Mouse (Mus musculus) lung, postnatal 0 days (tissue): Measurements from ENCODE around the gene Cenpa. TPM values are rescaled to one million over a fixed set of nuclear protein-coding genes. Genes with fewer than 3 reads are reported as not detected.
A peak's percentile ranks its signal among the peaks of the same experiment; 100 is the strongest.

Experiments used
- ATAC-seq: fragments of 200-750 bp; cut with Nextera tagmentation; 2 replicates; pipeline ENCODE4 v1.8.0; 2017; ENCODE audit warnings: moderate library complexity
- DNase-seq: peaks from one replicate; pipeline ENCODE4 v3.0.0-alpha.2; 2016; ENCODE audit warnings: low spot score
- H3K27ac ChIP-seq: fragments of 300-500 bp; sonication (generic); 2 replicates; pipeline ENCODE4 v1.5.1; 2014; ENCODE audit warnings: antibody characterized with exemption, mild to moderate bottlenecking, low read length, mixed read lengths
- H3K27me3 ChIP-seq: fragments of 300-500 bp; sonication (generic); replicated peaks from 2 replicates; pipeline ENCODE4 v1.6.1; 2014; ENCODE audit warnings: low read length, mixed read lengths; ENCODE audit not compliant: insufficient read depth
- H3K36me3 ChIP-seq: fragments of 300-500 bp; sonication (generic); 2 replicates; pipeline ENCODE4 v1.6.1; 2014; ENCODE audit warnings: low read length, mixed read lengths; ENCODE audit not compliant: insufficient read depth
- H3K4me1 ChIP-seq: fragments of 300-500 bp; sonication (generic); 2 replicates; pipeline ENCODE4 v1.6.1; 2014; ENCODE audit warnings: antibody characterized with exemption, low read depth, low read length, mixed read lengths; ENCODE audit not compliant: insufficient read depth
- H3K4me2 ChIP-seq: fragments of 300-500 bp; sonication (generic); replicated peaks from 2 replicates; pipeline ENCODE4 v1.6.1; 2014; ENCODE audit warnings: low read depth, mild to moderate bottlenecking, low read length, moderate library complexity, mixed read lengths
- H3K4me3 ChIP-seq: fragments of 300-500 bp; sonication (generic); 2 replicates; pipeline ENCODE4 v1.5.1; 2014; ENCODE audit warnings: low read depth, low read length
- H3K9ac ChIP-seq: fragments of 300-500 bp; sonication (generic); replicated peaks from 2 replicates; pipeline ENCODE4 v1.6.1; 2014; ENCODE audit warnings: low read depth, mild to moderate bottlenecking
- H3K9me3 ChIP-seq: fragments of 300-500 bp; sonication (generic); 2 replicates; pipeline ENCODE4 v1.6.1; 2016; ENCODE audit warnings: low read length, mixed read lengths
- CTCF ChIP-seq: IDR thresholded peaks from 2 replicates; pipeline ENCODE4 v1.5.1; 2016; ENCODE audit warnings: antibody characterized with exemption, mild to moderate bottlenecking
- EP300 ChIP-seq: IDR thresholded peaks from 2 replicates; pipeline ENCODE4 v1.6.1; 2016; ENCODE audit warnings: antibody characterized with exemption, mild to moderate bottlenecking, control low read depth
- WGBS: fragments of 180-500 bp; shearing (Covaris S2); extraction: QIAGEN DNeasy Blood & Tissue Kit; methylation state at CpG from one replicate; pipeline ENCODE4 v1.1.7; 2014; 5-methylcytosine and 5-hydroxymethylcytosine counted together
- polyA plus RNA-seq: library from polyadenylated mRNA; unstranded; fragments of >200 nt; fragmentation: Nextera tagmentation; extraction: Ambion mirVana; gene quantifications from 2 replicates; pipeline ENCODE4 v1.2.1, GENCODE M21; 2015

The Cenpa gene
- polyA plus RNA-seq, 1 experiment from 2014 or later, result 24.4 TPM

DNA sequence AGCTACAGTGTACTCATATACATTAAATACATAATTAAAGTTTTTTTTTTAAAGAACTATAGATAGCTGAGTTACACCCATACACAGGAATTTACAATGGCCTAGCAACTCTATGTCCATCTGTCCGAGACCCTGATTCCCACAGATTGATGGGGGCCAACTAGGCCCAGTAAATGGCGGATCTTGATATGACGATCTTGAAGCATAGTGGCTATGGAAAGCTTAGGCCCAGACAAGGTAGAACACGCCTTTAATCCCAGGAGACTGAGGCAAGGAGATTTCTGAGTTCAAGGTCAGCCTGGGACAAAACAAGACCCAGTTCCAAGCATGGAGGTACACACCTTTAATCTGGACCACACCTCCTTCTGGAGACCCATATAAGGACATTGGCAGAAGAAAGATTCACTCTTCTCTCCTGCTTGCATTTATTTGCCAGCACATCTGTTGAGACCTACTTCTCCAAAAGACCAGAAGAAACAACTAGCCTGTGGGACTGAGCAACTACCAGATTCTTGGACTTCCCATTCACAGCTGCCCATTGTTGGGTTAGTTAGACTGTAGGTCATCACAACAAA lies 12.2 kb downstream of the Cenpa start:
- Histone ChIP-seq H3K4me2 (no peak overlapping the region), H3K27me3 (no peaks in the 10 kb centered on the region), H3K9me3 (no peaks in the 10 kb centered on the region), H3K9ac (no peak overlapping the region), H3K36me3 (0 out of 2 replicates have a peak, but pooled peaks cover 3% of the 10 kb centered on the region), H3K4me3 (no peak overlapping the region), H3K27ac (no peak overlapping the region), H3K4me1 (no peaks in the 10 kb centered on the region)
- TF ChIP-seq CTCF (no peak), EP300 (no peak)
- ATAC-seq, result no peak
- no peak for DNase-seq
- WGBS, result 94% methylated on average over 4 of the region's 4 CpGs

DNA sequence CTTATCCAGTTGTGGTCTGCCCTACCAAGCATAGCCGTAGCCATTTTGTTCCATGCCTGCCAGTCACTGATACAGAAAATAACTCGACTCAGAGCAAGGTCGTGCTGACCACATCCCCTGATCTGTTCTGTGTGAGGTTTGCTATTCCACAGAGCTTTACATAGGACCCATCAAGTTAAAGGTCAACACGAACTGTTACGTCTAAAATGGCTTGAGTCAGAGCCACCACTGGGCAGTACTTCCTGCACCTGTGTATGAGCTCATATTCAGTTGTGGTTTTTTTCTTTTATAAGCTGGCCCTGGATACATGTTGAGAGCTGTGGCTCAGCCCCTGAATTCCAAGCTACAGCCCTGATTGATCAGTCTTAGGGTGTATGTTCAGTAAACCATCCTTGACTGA lies 13.0 kb downstream of the Cenpa start:
- H3K27me3 ChIP-seq, result no peaks in the 10 kb centered on the region
- 70% methylated on average over 5 of the region's 5 CpGs for WGBS
- 0 out of 2 replicates have a peak, but pooled peaks cover 3% of the 10 kb centered on the region for H3K36me3 ChIP-seq
- H3K4me3 ChIP-seq, result no peak overlapping the region
- H3K9me3 ChIP-seq, result no peaks in the 10 kb centered on the region
- no peak overlapping the region for H3K27ac ChIP-seq
- H3K4me1 ChIP-seq, result no peaks in the 10 kb centered on the region
- H3K4me2 ChIP-seq, result no peak overlapping the region
- TF ChIP-seq CTCF (no peak), EP300 (no peak)
- DNase-seq (no peak), ATAC-seq (no peak)
- no peak overlapping the region for H3K9ac ChIP-seq

DNA sequence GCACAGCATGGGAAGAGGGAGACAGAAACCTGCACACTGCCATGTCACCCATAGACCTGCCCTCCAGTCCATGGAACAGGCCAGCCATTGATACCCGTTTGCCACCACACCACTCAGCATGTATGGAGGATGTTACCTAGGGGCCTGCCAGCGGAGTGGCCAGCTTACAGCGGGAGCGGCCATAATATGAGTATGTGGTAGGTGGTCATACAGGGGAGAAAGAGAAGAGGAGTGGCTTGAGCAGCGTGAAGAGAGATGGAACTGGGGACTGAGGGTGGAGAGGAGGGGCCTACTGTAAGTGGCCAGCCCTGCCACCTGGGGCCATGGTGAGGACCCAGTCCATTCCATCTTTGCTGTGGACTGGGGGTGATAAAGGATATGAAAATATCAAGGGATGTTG lies 15.4 kb downstream of the Cenpa start:
- H3K9me3 ChIP-seq, result no peaks in the 10 kb centered on the region
- WGBS, result 83% methylated on average over 5 of the region's 5 CpGs
- H3K4me2 ChIP-seq, result no peak overlapping the region
- no peaks in the 10 kb centered on the region for H3K4me1 ChIP-seq
- TF ChIP-seq CTCF, result no peak
- no peak for TF ChIP-seq EP300
- DNase-seq, result no peak
- H3K4me3 ChIP-seq, result no peak overlapping the region
- no peaks in the 10 kb centered on the region for H3K36me3 ChIP-seq
- H3K9ac ChIP-seq, result no peak overlapping the region
- no peak overlapping the region for H3K27ac ChIP-seq
- ATAC-seq, result no peak
- H3K27me3 ChIP-seq, result no peaks in the 10 kb centered on the region

DNA sequence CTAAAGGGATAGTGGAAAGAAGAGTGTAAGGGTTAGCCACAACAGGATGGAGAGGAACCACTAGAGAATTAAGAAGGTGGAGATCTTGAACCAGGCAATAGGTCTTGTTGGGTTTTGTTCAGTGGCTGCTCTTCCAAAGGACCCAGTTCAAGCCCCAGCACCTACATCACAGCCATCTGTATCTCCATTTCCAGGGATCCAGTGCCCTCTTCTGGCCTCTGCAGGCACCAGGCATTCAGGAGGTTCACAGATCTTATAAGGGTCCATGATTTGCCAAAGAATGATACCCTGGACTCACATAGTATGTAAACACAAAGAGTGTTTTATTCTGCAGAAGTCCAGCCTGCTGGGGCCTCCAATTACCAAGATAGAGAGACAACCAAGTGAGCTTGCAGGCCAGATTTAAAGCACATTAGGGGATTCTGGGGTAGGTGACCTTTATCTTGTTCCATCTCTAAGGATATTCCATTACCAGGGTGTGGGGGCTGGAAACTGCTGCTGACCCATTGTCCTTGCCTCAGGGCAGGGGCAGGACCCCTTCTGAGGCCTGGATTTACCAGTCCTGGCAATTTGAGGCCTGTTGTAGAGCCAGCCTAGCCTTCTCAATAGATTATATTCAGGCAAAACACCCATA lies 16.5 kb downstream of the Cenpa start:
- Histone ChIP-seq H3K9me3 (no peaks in the 10 kb centered on the region), H3K27ac (no peak overlapping the region), H3K9ac (no peak overlapping the region), H3K36me3 (no peaks in the 10 kb centered on the region), H3K4me2 (no peak overlapping the region), H3K4me1 (no peaks in the 10 kb centered on the region), H3K27me3 (no peaks in the 10 kb centered on the region), H3K4me3 (no peak overlapping the region)
- ATAC-seq (no peak), DNase-seq (no peak)
- TF ChIP-seq EP300 (no peak), CTCF (peak; percentile 47)

DNA sequence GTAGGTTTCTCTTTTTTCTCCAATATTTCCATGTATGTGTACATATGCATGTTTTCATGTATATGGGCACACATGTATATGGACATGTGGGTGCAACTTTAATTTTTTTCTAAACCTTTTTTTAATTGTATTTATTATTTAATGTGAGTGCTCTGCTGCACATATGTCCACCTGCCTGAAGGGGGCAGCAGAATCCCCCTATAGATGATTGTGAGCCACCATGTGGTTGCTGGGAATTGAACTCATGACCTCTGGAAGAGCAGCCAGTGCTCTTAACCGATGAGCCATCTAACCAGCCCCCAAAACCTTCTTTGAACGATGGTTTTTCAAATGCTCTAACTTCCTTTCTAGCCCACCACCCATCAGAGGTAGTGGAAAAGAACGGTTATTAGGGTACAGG lies 17.4 kb downstream of the Cenpa start:
- TF ChIP-seq EP300 (no peak), CTCF (peak; percentile 43)
- ATAC-seq, result no peak
- Histone ChIP-seq H3K4me2 (no peak overlapping the region), H3K36me3 (no peaks in the 10 kb centered on the region), H3K9me3 (no peaks in the 10 kb centered on the region), H3K4me1 (no peaks in the 10 kb centered on the region), H3K27me3 (no peaks in the 10 kb centered on the region), H3K9ac (no peak overlapping the region), H3K4me3 (no peak overlapping the region), H3K27ac (no peak overlapping the region)
- DNase-seq, result no peak
- WGBS, result 72% methylated on average over 3 of the region's 3 CpGs

DNA sequence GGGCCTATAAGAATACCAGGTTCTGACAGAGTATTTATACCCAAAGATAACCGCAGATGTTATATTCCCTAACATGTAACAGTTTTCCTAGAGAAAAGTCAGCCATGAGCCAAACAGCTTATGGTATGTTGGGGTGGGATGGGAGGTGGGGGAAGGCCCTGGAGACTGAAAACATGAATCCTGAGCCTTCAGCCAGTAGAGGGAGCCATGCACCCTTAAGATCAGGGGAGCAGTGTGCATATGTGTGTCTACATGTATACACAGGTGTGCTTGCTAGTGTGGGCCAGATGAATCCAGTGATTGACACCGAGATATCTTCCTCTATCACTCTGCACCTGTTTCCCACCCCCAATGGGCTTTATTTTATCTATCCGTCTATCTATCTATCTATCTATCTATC lies 20.2 kb downstream of the Cenpa start:
- DNase-seq (peak; percentile 24), ATAC-seq (no peak)
- 53% methylated on average over 3 of the region's 3 CpGs for WGBS
- H3K4me1 ChIP-seq, result no peaks in the 10 kb centered on the region
- no peak overlapping the region for H3K4me3 ChIP-seq
- H3K9ac ChIP-seq, result no peak overlapping the region
- H3K4me2 ChIP-seq, result no peak overlapping the region
- H3K9me3 ChIP-seq, result no peaks in the 10 kb centered on the region
- no peaks in the 10 kb centered on the region for H3K27me3 ChIP-seq
- no peaks in the 10 kb centered on the region for H3K36me3 ChIP-seq
- TF ChIP-seq EP300 (no peak), CTCF (peak; percentile 67)
- H3K27ac ChIP-seq, result no peak overlapping the region
